Mouse (Mus musculus) neural tube, embryonic 14.5 days (tissue): ENCODE measurements around the gene Gm13283. TPM values are rescaled to one million over a fixed set of nuclear protein-coding genes. Genes with fewer than 3 reads are reported as not detected.
A peak's percentile ranks its signal among the peaks of the same experiment; 100 is the strongest.
"Not testable (repeated sequence)": the region's sequence is repeated elsewhere in the genome, so short reads cannot be mapped to it uniquely, and the experiment has no call there.

Source experiments
- ATAC-seq: fragments of 200-750 bp; cut with Nextera tagmentation; 2 replicates; pipeline ENCODE4 v1.8.0; 2017; ENCODE audit warnings: low read depth, mild to moderate bottlenecking, moderate TSS enrichment, moderate library complexity
- H3K27ac ChIP-seq: fragments of 300-500 bp; sonication (generic); 2 replicates; pipeline ENCODE4 v1.5.1; 2014; ENCODE audit warnings: low read depth, mild to moderate bottlenecking, control low read depth, low read length, moderate library complexity, mixed read lengths
- H3K27me3 ChIP-seq: fragments of 300-500 bp; sonication (generic); 2 replicates; pipeline ENCODE4 v1.6.1; 2014; ENCODE audit warnings: low read length; ENCODE audit not compliant: control insufficient read depth, insufficient read depth
- H3K36me3 ChIP-seq: fragments of 300-500 bp; sonication (generic); 2 replicates; pipeline ENCODE4 v1.6.1; 2014; ENCODE audit warnings: low read length, mixed read lengths; ENCODE audit not compliant: control insufficient read depth, insufficient read depth
- H3K4me1 ChIP-seq: fragments of 300-500 bp; sonication (generic); 2 replicates; pipeline ENCODE4 v1.6.1; 2014; ENCODE audit warnings: low read length; ENCODE audit not compliant: control insufficient read depth, insufficient read depth
- H3K4me2 ChIP-seq: fragments of 300-500 bp; sonication (generic); 2 replicates; pipeline ENCODE4 v1.6.1; 2014; ENCODE audit warnings: mild to moderate bottlenecking, low read depth, low read length, control low read depth
- H3K4me3 ChIP-seq: fragments of 300-500 bp; sonication (generic); 2 replicates; pipeline ENCODE4 v1.5.1; 2014; ENCODE audit warnings: low read depth, low read length, control low read depth, mixed read lengths
- H3K9ac ChIP-seq: fragments of 300-500 bp; sonication (generic); replicated peaks from 2 replicates; pipeline ENCODE4 v1.6.1; 2014; ENCODE audit warnings: low read depth, mild to moderate bottlenecking, control low read depth, low read length, mixed read lengths
- H3K9me3 ChIP-seq: fragments of 300-500 bp; sonication (generic); 2 replicates; pipeline ENCODE4 v1.6.1; 2016; ENCODE audit warnings: low read length; ENCODE audit not compliant: control insufficient read depth
- whole genome bisulfite sequencing: fragments of 180-500 bp; shearing (Covaris S2); extraction: QIAGEN DNeasy Blood & Tissue Kit; methylation state at CpG from one replicate; pipeline ENCODE4 v1.1.7; 2014; 5-methylcytosine and 5-hydroxymethylcytosine counted together
- polyA plus RNA-seq: library from polyadenylated mRNA; unstranded; fragments of >200 nt; fragmentation: Nextera tagmentation; extraction: Ambion mirVana; gene quantifications from 2 replicates; pipeline ENCODE4 v1.2.1, GENCODE M21; 2014

Gene Gm13283
- not detected in 2 replicates for polyA plus RNA-seq

GRCm38 (mm10) chr4:88759610-88760268 is at the start of gene Gm13283:
Gm13283 (plus strand) TSS chr4:88760119.
- not testable (repeated sequence) for H3K36me3 ChIP-seq, H3K27ac ChIP-seq, H3K9me3 ChIP-seq, H3K9ac ChIP-seq, ATAC-seq, H3K27me3 ChIP-seq, H3K4me1 ChIP-seq
- 33% methylated on average over 10 of the region's 14 CpGs for WGBS
- peak within 1 kb of the TSS; percentile 20; the same call in 1 of the 2 replicates for H3K4me3 ChIP-seq
- peak within 1 kb of the TSS; percentile 53 for H3K4me2 ChIP-seq

DNA sequence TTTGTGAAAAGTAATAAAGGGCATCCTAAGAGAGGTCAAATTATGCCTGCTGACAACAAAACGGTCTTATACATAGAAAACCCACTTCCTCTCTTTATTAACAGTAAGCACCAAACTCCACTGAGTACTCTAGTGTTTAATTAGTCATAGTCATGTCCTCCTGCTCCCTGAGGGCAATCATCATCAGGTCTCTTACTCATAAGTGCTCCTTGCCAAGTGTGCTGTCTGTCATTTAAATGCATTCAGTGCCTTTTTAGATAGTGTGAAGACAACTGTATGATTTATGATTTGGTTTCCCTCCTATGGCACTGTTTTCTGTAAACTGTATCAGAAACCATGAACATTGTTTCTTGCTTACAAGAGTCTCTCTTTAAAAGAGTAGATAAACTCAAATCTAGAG is 45.6 kb upstream of the Gm13283 start:
- Histone ChIP-seq H3K4me1 (peaks cover 10% of the 10 kb centered on the region), H3K27ac (no peak overlapping the region), H3K36me3 (0 out of 2 replicates have a peak, but pooled peaks cover 7% of the 10 kb centered on the region), H3K9ac (no peak overlapping the region), H3K4me3 (no peak overlapping the region), H3K4me2 (no peak overlapping the region), H3K9me3 (no peaks in the 10 kb centered on the region), H3K27me3 (no peaks in the 10 kb centered on the region)
- WGBS: 82% methylated on average over 1 of the region's 1 CpGs
- no peak for ATAC-seq

DNA sequence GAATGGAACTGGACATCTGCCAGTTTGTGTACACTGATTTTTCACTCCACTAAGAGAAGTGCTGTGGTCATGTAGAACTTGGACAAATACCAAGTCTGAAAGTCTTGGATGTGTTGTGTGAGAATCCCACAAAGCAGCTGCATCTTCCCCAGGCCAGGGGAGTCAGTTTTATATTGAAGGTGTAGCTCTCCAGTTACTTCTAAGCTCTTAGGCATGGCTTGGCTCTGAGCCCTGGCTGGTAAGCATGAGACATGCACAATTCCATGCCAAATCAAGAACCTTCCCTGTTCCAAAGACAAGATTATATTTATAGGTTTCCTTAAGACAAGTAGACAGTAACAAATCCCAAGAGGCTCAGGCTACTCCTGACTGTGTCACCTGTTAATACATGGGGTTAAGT is 44.9 kb upstream of the Gm13283 start:
- ATAC-seq: no peak

DNA sequence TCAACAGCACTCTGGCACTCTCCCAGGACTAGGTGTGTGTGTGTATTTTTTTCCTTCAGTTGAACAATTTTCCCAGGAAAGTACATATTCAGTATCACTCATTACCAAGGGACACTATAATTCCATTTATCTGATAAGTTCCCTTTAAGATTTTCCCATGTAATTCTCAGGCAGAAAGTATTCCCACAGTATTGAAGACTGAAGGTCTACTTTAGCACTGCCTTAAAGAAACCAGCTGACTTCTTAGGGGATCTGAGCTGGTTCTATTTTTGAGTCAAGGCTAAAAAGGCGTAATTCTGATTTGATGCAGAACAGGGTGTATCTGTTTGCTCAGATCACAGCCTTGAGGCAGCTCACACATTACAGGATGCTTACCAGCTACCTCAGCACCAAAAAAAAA is 41.2 kb upstream of the Gm13283 start:
- H3K36me3 ChIP-seq: peaks cover 11% of the 10 kb centered on the region; the same call in 1 of the 2 replicates
- no peaks in the 10 kb centered on the region for H3K27me3 ChIP-seq
- peaks cover 25% of the 10 kb centered on the region for H3K4me1 ChIP-seq
- peak overlapping the region; percentile 17 for H3K4me3 ChIP-seq
- WGBS: 56% methylated on average over 1 of the region's 1 CpGs
- ATAC-seq: no peak
- H3K9me3 ChIP-seq: no peaks in the 10 kb centered on the region
- H3K9ac ChIP-seq: 0 out of 2 replicates have a peak overlapping the region, but pooled peaks have one; percentile 18
- peak overlapping the region; percentile 86 for H3K4me2 ChIP-seq
- no peak overlapping the region for H3K27ac ChIP-seq

More for the DNA sequence above, 44.9 kb upstream of the Gm13283 start:
- Histone ChIP-seq H3K27me3 (no peaks in the 10 kb centered on the region), H3K4me2 (no peak overlapping the region), H3K4me1 (peaks cover 13% of the 10 kb centered on the region), H3K4me3 (no peak overlapping the region), H3K9ac (no peak overlapping the region), H3K27ac (no peak overlapping the region), H3K36me3 (peaks cover 8% of the 10 kb centered on the region; the same call in 1 of the 2 replicates), H3K9me3 (no peaks in the 10 kb centered on the region)

GRCm38 (mm10) chr4:88721791-88722721 is 37.9 kb upstream of the Gm13283 start, which contains the start of the genes Gm26566 and Klhl9:
Gm26566 (plus strand) TSS chr4:88721805.
Klhl9 (minus strand) TSS chr4:88722465.
- Histone ChIP-seq H3K36me3 (peaks cover 6% of the 10 kb centered on the region; the same call in 1 of the 2 replicates), H3K4me2 (peak within 1 kb of the TSS; percentile 86), H3K27me3 (no peaks in the 10 kb centered on the region), H3K4me1 (peaks cover 25% of the 10 kb centered on the region), H3K27ac (peak within 1 kb of the TSS; percentile 99), H3K9ac (peak within 1 kb of the TSS; percentile 98), H3K9me3 (no peaks in the 10 kb centered on the region), H3K4me3 (peak within 1 kb of the TSS; percentile 99)
- peak; percentile 97 for ATAC-seq
- under 1% methylated on average over 82 of the region's 82 CpGs for WGBS

DNA sequence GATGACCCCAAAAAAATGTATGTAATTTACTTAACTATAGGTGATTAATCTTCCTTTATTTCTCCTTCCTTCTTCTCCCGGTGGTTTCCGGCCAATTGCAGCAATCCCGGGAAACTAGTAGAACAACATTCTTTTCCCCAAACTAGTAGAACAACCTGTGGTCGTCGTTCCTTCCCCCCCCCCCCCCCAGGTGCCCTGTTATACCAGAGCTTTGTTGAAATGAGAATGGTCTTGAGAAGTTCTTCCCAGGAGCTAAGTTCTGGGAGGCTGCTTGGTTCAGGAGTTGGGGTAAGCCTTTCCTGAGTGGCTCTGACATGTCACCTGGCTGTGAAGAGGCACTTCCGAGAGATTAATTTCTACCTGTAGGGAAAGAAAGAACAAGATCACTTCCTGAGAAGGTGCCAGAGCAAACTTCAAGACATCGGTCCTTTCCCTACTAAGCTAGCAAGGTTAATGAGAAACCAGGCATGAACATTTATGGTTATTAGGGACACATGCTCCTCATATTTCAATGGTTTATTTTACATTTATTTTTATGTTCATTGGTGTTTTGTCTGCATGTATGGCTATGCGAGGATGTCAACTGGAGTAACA is 36.3 kb upstream of the Gm13283 start:
- Histone ChIP-seq H3K9ac (no peak overlapping the region), H3K4me1 (peaks cover 19% of the 10 kb centered on the region), H3K27me3 (no peaks in the 10 kb centered on the region), H3K9me3 (no peaks in the 10 kb centered on the region), H3K27ac (no peak overlapping the region), H3K36me3 (peaks cover 6% of the 10 kb centered on the region; the same call in 1 of the 2 replicates), H3K4me2 (no peak overlapping the region), H3K4me3 (no peak overlapping the region)
- 57% methylated on average over 8 of the region's 8 CpGs for WGBS
- no peak for ATAC-seq

DNA sequence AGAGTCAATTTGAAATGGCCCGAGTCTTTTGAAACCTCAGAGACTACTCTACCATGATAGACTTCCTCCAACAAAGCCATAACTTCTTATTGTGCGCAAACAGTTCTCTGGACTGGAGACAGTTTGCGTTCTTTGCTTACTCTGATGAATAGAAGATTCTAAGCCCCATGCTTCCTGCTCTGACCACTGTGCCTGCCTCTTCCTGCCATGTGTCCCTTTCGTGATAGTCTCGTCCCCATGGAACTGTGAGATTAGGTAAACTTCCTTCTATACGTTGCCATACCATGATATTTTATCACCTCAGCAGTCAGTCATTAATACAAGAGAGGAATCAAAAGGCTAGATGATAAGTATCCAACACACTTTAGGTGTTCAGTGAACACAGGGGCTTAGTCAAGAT is 33.2 kb upstream of the Gm13283 start:
- H3K27me3 ChIP-seq: no peaks in the 10 kb centered on the region
- no peaks in the 10 kb centered on the region for H3K4me1 ChIP-seq
- H3K27ac ChIP-seq: no peak overlapping the region
- ATAC-seq: no peak
- no peak overlapping the region for H3K4me2 ChIP-seq
- H3K36me3 ChIP-seq: no peaks in the 10 kb centered on the region
- WGBS: 87% methylated on average over 6 of the region's 6 CpGs
- no peak overlapping the region for H3K4me3 ChIP-seq
- no peaks in the 10 kb centered on the region for H3K9me3 ChIP-seq
- H3K9ac ChIP-seq: no peak overlapping the region

DNA sequence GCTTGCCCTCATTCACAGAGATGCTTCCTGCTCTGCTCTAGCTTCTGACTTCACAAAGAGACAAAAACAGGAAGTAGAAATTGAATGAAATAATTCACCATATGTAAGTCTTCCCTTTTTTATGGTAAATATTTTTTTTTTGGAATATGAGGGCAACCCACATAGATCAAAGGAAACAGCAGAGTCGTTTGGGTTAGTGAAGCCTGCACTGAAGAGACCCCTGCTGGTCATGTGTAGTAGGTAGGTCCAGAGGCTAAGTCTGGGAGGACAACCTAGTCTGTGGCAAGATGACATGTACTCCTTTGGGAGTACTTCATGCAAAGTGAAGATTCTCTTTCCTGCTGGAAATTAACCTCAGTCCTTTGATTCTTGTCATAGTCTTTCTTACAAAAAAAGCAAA is 32.6 kb upstream of the Gm13283 start:
- 0% methylated on average over 1 of the region's 1 CpGs for WGBS

More for the DNA sequence above, 32.6 kb upstream of the Gm13283 start:
- Histone ChIP-seq H3K27ac (no peak overlapping the region), H3K4me3 (no peak overlapping the region), H3K9me3 (no peaks in the 10 kb centered on the region), H3K36me3 (no peaks in the 10 kb centered on the region), H3K27me3 (no peaks in the 10 kb centered on the region), H3K4me1 (no peaks in the 10 kb centered on the region), H3K9ac (no peak overlapping the region), H3K4me2 (no peak overlapping the region)
- no peak for ATAC-seq
